Mouse (Mus musculus) thymus, postnatal 14 days (tissue): Measurements from ENCODE around the gene Hist1h1d.

ENCODE experiments used
- DNase-seq: peaks from one replicate; pipeline ENCODE4 v3.0.0; 2021

Gene Hist1h1d

GRCm38 (mm10) chr13:23552962-23553361, at the start of gene Hist1h1d:
TSS of gene Hist1h1d (plus strand) at chr13:23553262.
- no peak for DNase-seq

DNA sequence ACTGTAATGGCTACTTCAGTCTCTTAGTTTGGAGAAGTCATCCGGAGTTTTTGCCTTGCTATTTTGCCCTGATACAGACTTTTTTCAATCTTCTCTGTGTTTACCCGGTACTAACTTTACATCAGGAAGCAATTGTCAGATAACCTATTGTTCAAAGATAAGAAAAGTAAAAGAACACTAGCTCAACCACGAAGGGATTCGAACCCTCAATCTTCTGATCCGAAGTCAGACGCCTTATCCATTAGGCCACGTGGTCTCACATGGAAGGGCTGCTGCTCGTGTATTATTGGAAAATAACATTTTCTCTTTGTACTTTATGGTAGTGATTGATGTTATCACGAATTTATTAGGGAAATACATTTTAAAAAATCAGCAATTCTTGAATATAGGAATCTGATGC, 49.3 kb upstream of the Hist1h1d start:
- peak; percentile 77 for DNase-seq

DNA sequence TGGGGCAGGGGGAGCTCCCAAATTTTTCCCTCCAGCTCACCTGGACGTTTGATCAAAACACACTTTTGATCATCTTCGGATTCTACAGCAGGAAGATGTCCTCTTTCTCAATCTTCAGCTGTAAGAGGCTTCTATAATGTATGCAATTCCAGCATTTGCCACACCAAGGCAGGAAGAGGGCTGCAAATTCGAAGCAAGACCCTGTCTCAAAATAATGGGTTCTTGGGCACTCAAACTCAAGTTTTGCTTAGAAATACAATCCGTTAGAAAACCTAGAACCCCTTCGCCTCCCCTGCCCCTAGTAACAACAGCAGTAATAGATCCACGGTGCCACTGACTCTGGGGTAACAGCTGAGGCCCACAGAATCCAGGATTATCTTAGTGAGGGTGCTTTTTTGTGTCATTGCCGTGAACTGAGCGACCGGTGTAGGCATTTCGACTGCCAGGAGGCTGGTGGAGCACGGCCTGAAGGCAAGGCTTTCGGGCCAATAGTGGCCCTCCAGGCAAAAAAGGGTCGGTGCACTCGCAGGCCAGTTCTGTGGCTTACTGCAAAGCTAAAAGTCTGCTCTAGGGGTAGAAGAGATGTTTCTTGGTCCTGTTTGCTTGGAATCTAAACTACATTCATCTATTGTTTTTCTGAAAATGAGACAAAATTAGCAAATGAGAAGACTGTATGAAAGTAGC, 47.3 kb upstream of the Hist1h1d start:
- DNase-seq, result no peak

DNA sequence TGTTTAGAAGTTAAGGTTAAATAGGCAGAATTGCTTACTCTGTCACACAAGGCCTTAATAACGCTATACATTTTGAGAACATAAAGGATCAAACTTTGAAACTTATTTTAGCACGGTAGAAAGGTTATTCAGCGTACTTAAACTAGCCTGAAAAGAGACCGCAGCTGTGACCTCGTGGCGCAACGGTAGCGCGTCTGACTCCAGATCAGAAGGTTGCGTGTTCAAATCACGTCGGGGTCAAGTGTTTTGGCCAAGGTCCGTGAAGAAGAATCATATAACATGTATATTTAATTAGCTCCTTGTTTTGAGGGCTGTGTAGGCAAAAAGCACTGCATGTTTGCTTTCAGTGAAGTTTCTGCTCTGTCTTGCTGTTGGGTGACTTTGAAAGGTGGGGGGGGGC, 46.7 kb upstream of the Hist1h1d start:
- DNase-seq, result peak; percentile 72

GRCm38 (mm10) chr13:23506819-23507515, 46.1 kb upstream of the Hist1h1d start:
- DNase-seq, result no peak

- DNase-seq, result no peak
Observed at GRCm38 (mm10) chr13:23510127-23510526, 42.9 kb upstream of the Hist1h1d start.

GRCm38 (mm10) chr13:23513517-23513916, 39.5 kb upstream of the Hist1h1d start:
- no peak for DNase-seq

DNA sequence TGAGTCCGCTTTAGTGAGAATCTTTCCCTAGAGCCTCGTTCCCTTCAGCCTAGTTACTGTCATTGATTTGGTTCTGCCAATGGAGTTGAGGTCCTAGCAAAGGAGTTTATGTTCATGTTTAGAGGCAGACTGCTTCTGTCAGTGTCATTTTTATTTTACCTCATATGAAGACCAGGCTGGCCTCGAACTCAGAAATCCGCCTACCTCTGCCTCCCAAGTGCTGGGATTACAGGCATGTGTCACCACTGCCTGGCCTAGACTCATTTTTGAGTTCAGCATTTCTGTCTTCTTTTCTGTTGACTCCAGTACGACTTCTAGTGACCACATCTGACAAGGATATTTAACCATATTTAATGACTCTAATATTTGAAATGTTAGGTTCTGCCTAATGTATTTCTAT, 37.8 kb upstream of the Hist1h1d start:
- DNase-seq, result no peak

DNA sequence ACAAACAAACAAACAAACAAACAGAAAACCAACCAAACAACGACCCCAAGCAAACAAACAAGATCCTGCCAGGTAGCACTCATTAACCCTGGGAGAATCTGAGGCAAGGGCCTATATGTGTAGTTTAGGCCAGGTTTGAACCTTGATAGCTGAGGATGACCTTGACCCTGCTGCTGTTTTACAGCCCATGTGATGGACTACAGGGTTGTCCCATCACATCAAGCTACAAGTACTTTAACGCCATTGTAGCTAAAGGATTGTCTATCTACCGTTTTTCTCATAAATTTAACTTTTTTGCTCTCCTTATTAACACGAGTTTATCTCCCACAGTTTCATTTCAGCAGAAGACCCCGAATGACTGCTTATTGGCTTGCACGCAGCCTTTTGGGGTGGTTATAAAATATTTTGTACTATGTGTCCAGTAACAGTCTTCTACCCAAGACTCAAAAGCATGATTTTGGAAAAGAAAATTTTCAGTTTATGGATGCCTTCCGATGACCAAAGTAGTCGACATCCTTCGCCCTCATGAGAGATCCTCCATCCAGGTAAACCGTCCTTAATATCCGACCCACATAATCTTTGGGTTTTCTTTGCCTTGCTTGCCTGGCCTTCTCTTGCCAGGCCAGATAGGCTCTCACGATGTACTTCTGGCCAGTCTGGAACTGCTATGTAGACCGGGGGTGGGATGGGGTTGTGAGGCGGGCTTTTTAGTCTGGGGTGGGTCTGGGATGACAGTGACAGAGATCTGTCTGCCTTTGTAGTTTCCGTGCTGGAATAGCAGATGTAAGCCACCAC, 37.0 kb upstream of the Hist1h1d start:
- DNase-seq, result no peak

DNA sequence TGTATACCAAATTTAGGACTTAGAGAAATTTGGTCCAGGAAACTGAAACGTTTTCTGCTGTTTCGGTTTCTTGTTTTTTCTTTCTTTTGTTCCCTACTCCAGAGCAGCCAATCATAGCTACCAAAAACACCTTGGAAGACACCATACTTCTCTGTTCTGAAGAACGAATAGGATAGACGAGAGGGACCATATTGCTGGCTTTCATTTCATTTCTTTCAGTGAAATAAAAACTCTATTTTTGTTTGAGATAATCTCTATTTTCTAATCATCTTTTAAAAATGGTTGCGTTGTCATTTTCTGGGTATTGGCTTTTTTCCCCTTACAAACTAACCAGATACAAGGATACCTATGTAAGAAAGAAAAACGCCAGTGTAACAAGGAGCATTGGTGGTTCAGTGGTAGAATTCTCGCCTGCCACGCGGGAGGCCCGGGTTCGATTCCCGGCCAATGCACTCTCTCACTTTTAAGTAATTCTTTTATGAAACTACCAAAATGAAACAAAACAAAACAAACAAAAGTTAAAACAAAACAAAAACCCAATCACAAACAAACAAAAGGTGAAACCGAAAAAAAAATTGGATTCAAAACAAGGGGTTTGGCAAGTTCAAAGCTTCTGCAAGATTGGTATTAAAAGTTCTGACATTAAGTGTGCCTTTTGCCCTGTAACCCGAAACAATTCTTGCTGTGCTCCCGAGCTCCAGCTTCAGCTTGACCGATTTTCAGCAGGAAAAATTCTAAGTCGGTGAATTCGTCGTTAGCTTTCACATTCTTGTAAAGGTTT, 36.0 kb upstream of the Hist1h1d start:
- DNase-seq, result peak; percentile 85

DNA sequence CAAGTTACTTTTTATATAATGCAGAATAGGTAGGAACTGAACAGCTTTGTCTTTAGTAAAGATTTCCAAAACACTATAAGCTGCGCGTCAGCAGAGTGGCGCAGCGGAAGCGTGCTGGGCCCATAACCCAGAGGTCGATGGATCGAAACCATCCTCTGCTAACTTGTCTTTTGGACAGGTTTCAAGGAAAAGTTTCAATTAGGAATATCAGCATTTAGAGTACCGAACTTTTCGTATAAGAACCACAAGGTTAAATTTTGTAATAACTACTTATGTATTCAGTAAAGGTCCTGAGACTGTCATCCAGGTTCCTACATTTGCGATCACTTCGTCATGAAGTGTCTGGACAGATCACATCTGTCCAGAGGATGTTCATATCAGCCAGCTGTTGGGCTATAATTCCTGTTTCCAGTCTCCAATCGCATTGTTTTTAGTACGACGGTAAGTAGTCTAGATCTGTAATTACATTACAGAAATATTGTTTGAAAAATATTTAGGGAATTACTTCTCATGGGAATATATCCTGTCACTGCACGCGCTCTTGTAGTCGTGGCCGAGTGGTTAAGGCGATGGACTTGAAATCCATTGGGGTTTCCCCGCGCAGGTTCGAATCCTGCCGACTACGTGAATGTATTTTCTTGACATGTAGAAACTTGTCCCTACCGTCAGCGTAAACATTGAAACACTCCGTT, 35.3 kb upstream of the Hist1h1d start:
- peak; percentile 92 for DNase-seq

- DNase-seq, result no peak
Observed at GRCm38 (mm10) chr13:23518295-23518603, 34.8 kb upstream of the Hist1h1d start.

DNA sequence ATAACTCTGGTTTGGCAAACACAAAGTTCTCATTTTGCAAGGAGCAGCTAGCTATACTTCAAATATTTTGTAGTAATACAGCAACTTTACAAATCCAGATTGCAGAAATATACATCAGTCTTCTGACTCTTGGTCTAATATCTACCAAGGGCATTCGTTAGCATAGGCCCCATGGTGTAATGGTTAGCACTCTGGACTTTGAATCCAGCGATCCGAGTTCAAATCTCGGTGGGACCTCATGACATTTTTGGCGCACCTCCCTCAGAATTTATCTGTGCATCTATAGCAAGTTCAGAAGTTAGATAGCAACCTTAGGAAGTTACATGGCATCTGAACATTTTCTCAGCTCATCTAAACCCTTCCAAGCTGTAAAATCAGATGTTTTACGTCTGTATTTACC, 34.2 kb upstream of the Hist1h1d start:
- DNase-seq, result peak; percentile 83

- peak; percentile 78 for DNase-seq
Observed at GRCm38 (mm10) chr13:23519416-23519815, 33.6 kb upstream of the Hist1h1d start.

DNA sequence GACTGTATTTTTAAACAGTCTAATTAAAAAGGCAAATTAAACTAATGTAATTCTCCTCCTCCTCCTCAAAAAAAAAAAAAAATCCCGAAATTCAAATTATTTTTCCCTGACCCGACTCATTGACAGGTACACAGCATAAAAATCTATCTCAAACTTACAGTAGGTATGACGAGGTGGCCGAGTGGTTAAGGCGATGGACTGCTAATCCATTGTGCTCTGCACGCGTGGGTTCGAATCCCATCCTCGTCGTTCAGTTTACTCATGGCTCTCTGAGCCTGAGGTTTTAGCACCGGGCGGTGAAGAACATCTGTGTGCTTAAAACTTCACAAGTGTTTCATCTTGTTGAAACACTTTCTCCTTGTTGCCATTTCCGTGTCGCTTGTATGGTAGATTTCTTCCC, 31.4 kb upstream of the Hist1h1d start:
- DNase-seq, result peak; percentile 94

GRCm38 (mm10) chr13:23523976-23524375, 29.1 kb upstream of the Hist1h1d start:
- DNase-seq, result no peak

DNA sequence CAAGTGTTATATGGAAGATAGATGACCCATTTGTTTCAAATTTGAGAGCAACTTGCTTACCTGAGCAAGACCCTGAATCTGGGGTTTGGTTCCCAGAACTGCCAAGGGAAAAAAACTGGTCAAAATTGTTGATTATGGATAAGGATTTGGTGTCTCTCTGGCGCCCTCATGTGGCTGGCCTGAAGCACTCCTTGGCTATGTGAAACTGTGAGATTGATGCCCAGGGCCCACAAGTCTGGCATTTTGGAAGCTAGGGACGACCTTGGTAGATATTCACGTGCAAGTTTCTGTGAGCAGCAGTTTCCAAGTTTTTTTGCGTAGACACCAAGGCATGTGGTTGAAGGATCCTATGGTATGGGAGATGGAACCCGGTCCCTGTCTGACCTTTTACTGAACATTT, 28.4 kb upstream of the Hist1h1d start:
- DNase-seq, result peak; percentile 70

GRCm38 (mm10) chr13:23525901-23526300, 27.2 kb upstream of the Hist1h1d start:
- DNase-seq, result no peak

- DNase-seq, result peak; percentile 91
Observed at GRCm38 (mm10) chr13:23526312-23526711, 26.8 kb upstream of the Hist1h1d start.

GRCm38 (mm10) chr13:23529005-23529404, 24.1 kb upstream of the Hist1h1d start:
- no peak for DNase-seq

- no peak for DNase-seq
Observed at GRCm38 (mm10) chr13:23529480-23530165, 23.4 kb upstream of the Hist1h1d start.
